ENCODE assay signal across 9 mouse cellular contexts in the genomic region with DNA sequence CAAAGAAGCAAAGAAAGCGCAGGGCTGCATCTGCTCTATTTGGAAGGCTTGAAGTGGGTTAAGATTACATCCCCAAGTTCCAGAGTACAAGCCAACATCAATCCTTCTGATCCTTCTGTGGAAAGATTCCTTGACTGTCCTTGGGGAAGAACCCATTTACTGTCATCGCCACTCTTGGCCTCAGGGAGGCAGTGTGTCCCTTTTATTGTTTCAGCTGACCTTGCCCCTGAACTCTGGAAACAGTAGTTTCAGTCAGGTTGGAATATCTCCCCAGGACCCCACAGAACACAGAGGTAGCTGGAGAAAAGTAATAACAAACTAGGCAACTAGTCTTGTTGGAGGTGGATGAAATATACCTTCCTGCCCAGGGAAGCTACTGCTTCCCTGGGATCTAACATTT. TPM values are rescaled to one million over a fixed set of nuclear protein-coding genes. Genes with fewer than 3 reads are reported as not detected.
DNase-seq lines count a peak whose midpoint lies in the region; ATAC-seq and TF ChIP-seq lines count a peak whose summit lies in the region.
"Had no signal": no experiment of that assay in that cellular context is flagged by ENCODE, and none has a peak within 500 bp of the region (broad histone marks: within the 10 kb centered on the region; RNA-seq: fewer than 3 reads in every experiment).

No protein-coding gene starts in this region.

- peak; percentile 75 for TF ChIP-seq CTCF in kidney, adult 2 months (conservative IDR thresholded peaks at IDR 0.05; ENCODE audit: insufficient read depth, insufficient read length, low read depth, low read length)

- H3K36me3 ChIP-seq in kidney, adult 2 months (ENCODE audit: control insufficient read depth, insufficient read depth, low read length) = no peaks in the 10 kb centered on the region
- H3K36me3 ChIP-seq: heart, embryonic 13.5 days; liver, embryonic 13.5 days had no signal

- H3K27me3 ChIP-seq in kidney, adult 2 months (replicated peaks; ENCODE audit: control insufficient read depth, insufficient read depth, low read length) = no peaks in the 10 kb centered on the region
- H3K27me3 ChIP-seq: heart, embryonic 13.5 days; liver, embryonic 13.5 days had no signal

- H3K4me1 ChIP-seq in kidney, adult 2 months (ENCODE audit: control insufficient read depth, insufficient read depth, low read length) = no peaks in the 10 kb centered on the region; the same call in 1 of the 2 replicates
- H3K4me1 ChIP-seq: liver, embryonic 13.5 days had no signal

- H3K4me3 ChIP-seq in kidney, adult 2 months (ENCODE audit: insufficient read depth, low read depth, low read length) = no peak overlapping the region
- H3K4me3 ChIP-seq: heart, embryonic 13.5 days; liver, embryonic 13.5 days had no signal

- WGBS in kidney, adult 2 months = 54% methylated on average over 2 of the region's 2 CpGs

- DNase-seq in kidney, adult 2 months = peak; percentile 31
- no peak for DNase-seq in kidney, adult 11 months
- DNase-seq in ZHBTc4 (ENCODE audit: low read depth, low spot score) = peak; percentile 76
- DNase-seq in cerebellum, postnatal 36 days = no peak
- no peak for DNase-seq in cerebellum, adult 18-20 months
- DNase-seq: liver, embryonic 13.5 days had no signal

- TF ChIP-seq POLR2A in kidney, adult 2 months (IDR thresholded peaks at IDR 0.05; ENCODE audit: low read depth, low read length) = no peak

- H3K27ac ChIP-seq in kidney, adult 2 months (ENCODE audit: insufficient read depth, low read depth, low read length) = no peak overlapping the region
- H3K27ac ChIP-seq: heart, embryonic 13.5 days; liver, embryonic 13.5 days had no signal

- peak; percentile 43 for ATAC-seq in CD4-positive, CD25-positive, alpha-beta regulatory T cell, adult 4 months
- peak; percentile 83 for ATAC-seq in megakaryocyte, adult 5-6 weeks (ENCODE audit: poor library complexity, severe bottlenecking)

RNA-seq across cellular contexts. Expression of a gene that starts 10.1 kb away (rescaled TPM):
- polyA plus RNA-seq in kidney, adult 2 months (2012; rRNA removed) = 241 and 291 TPM in 2 replicates
- polyA plus RNA-seq in CD4-positive, CD25-positive, alpha-beta regulatory T cell, adult 4 months (2017; shearing (Covaris generic)) = 100 to 1,000 TPM; 207 to 236 TPM
- total RNA-seq in megakaryocyte, adult 5-6 weeks (2015) = 161 and 188 TPM in 2 replicates
- total RNA-seq in megakaryocyte, adult 5-6 weeks (2017) = 115 and 135 TPM in 2 replicates

RNA-seq across cellular contexts. Expression of a gene that starts 18.9 kb away (rescaled TPM):
- polyA plus RNA-seq in kidney, adult 2 months (2012; rRNA removed) = 2.5 and 3.2 TPM in 2 replicates
- polyA plus RNA-seq in CD4-positive, CD25-positive, alpha-beta regulatory T cell, adult 4 months (2017; shearing (Covaris generic)) = not detected
- total RNA-seq in megakaryocyte, adult 5-6 weeks (2015) = 1.2 and 1.3 TPM in 2 replicates
- total RNA-seq in megakaryocyte, adult 5-6 weeks (2017) = not detected in 2 replicates
- polyA plus RNA-seq: liver, embryonic 13.5 days had no signal

RNA-seq across cellular contexts. Expression of a gene that starts 19.0 kb away (rescaled TPM):
- 124 and 129 TPM in 2 replicates for polyA plus RNA-seq in kidney, adult 2 months (2012; rRNA removed)
- polyA plus RNA-seq in CD4-positive, CD25-positive, alpha-beta regulatory T cell, adult 4 months (2017; shearing (Covaris generic)) = 10 to 100 TPM; 34.8 to 42.2 TPM
- 9.4 and 14.3 TPM in 2 replicates for total RNA-seq in megakaryocyte, adult 5-6 weeks (2015)
- 10.9 and 11.3 TPM in 2 replicates for total RNA-seq in megakaryocyte, adult 5-6 weeks (2017)

RNA-seq across cellular contexts. Expression of a gene that starts 33.0 kb away (rescaled TPM):
- polyA plus RNA-seq in kidney, adult 2 months (2012; rRNA removed) = 9.1 and 10.2 TPM in 2 replicates
- polyA plus RNA-seq in CD4-positive, CD25-positive, alpha-beta regulatory T cell, adult 4 months (2017; shearing (Covaris generic)) = 100 to 1,000 TPM in 1 of 2 experiments, 10 to 100 TPM in 1; 61.7 to 140 TPM
- total RNA-seq in megakaryocyte, adult 5-6 weeks (2015) = 48.0 and 57.5 TPM in 2 replicates
- 59.9 and 60.7 TPM in 2 replicates for total RNA-seq in megakaryocyte, adult 5-6 weeks (2017)

RNA-seq across cellular contexts. Expression of a gene that starts 59.0 kb away (rescaled TPM):
- polyA plus RNA-seq in kidney, adult 2 months (2012; rRNA removed) = 14.9 and 17.9 TPM in 2 replicates
- 10 to 100 TPM; 27.5 to 35.8 TPM for polyA plus RNA-seq in CD4-positive, CD25-positive, alpha-beta regulatory T cell, adult 4 months (2017; shearing (Covaris generic))
- total RNA-seq in megakaryocyte, adult 5-6 weeks (2015) = 9.3 and 12.6 TPM in 2 replicates
- total RNA-seq in megakaryocyte, adult 5-6 weeks (2017) = 22.3 and 26.2 TPM in 2 replicates

Comparison
In these comparisons a context has a peak if more than half of its experiments do, and no peak if none do; other contexts are left out.
1. DNase-seq: peak in kidney, adult 2 months (single experiment) and ZHBTc4 (single experiment); none in kidney, adult 11 months (single experiment), cerebellum, postnatal 36 days (0 of 2) and cerebellum, adult 18-20 months (0 of 2).